Mouse (Mus musculus): ENCODE measurements at regions not wholly inside any gene's neighbourhood (a gene's known extent, or its start where the extent isn't known, plus 50 kb on each side); places are given as distances from the start of the nearest gene placed in this dataset.

- TF ChIP-seq CTCF (IDR thresholded peaks at IDR 0.05; ENCODE audit: borderline replicate concordance, extremely low read depth, insufficient read depth, insufficient read length) (no peak), POLR2A (IDR thresholded peaks at IDR 0.05; ENCODE audit: borderline replicate concordance, extremely low read depth, insufficient read depth, insufficient read length, poor library complexity, severe bottlenecking) (no peak)
- DNase-seq (ENCODE audit: low read depth): no peak
Observed at GRCm38 (mm10) chr17:54669499-54669898, 370.7 kb upstream of the Slc5a7 start.

GRCm38 (mm10) chr17:54662558-54663245 lies 363.9 kb upstream of the Slc5a7 start:
- DNase-seq (ENCODE audit: low read depth): peak; percentile 60
- peak; percentile 38; the same call in 1 of the 2 replicates for TF ChIP-seq CTCF (IDR thresholded peaks at IDR 0.05; ENCODE audit: borderline replicate concordance, extremely low read depth, insufficient read depth, insufficient read length)
- no peak for TF ChIP-seq POLR2A (IDR thresholded peaks at IDR 0.05; ENCODE audit: borderline replicate concordance, extremely low read depth, insufficient read depth, insufficient read length, poor library complexity, severe bottlenecking)

GRCm38 (mm10) chr17:54656553-54656952 lies 357.7 kb upstream of the Slc5a7 start:
- no peak for DNase-seq (ENCODE audit: low read depth)
- TF ChIP-seq POLR2A (IDR thresholded peaks at IDR 0.05; ENCODE audit: borderline replicate concordance, extremely low read depth, insufficient read depth, insufficient read length, poor library complexity, severe bottlenecking) (no peak), CTCF (IDR thresholded peaks at IDR 0.05; ENCODE audit: borderline replicate concordance, extremely low read depth, insufficient read depth, insufficient read length) (no peak)
